ENCODE assay signal across 12 mouse cellular contexts in the genomic region with DNA sequence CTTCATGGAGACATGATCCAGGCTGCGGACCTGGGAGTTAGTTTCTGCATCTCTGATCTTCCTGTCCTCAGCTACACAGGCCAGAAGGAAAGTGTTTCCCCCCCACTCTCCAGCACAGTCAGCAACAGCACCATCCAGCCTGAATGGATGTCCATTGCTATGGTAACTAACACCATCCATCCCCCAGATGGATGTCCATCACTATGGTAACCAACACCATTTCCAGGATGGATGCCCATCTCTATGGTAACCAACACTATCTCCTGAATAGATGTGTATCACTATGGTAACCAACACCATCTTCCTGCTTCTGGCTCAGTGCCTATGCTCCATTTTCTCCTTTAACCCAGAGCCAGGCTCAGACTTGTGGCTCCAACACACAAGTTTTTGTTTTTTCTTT.
DNase-seq lines count a peak whose midpoint lies in the region; ATAC-seq lines count a peak whose summit lies in the region.
"Had no signal": no experiment of that assay in that cellular context is flagged by ENCODE, and none has a peak within 500 bp of the region (broad histone marks: within the 10 kb centered on the region; RNA-seq: fewer than 3 reads in every experiment).

No protein-coding gene starts in this region.

- no peak overlapping the region for H3K4me3 ChIP-seq in forebrain, embryonic 15.5 days
- no peak overlapping the region for H3K4me3 ChIP-seq in neural tube, embryonic 15.5 days (replicated peaks)
- H3K4me3 ChIP-seq in liver, embryonic 12.5 days = no peak overlapping the region
- H3K4me3 ChIP-seq: embryonic facial prominence, embryonic 15.5 days had no signal

- intact Hi-C loops in left cerebral cortex, postnatal 4 days (cut with DNase I) = no loop called here
- intact Hi-C loops in left cerebral cortex, postnatal 36 days (cut with DNase I) = no loop called here

- no peaks in the 10 kb centered on the region for H3K27me3 ChIP-seq in forebrain, embryonic 15.5 days
- H3K27me3 ChIP-seq in neural tube, embryonic 15.5 days (replicated peaks) = no peaks in the 10 kb centered on the region
- no peaks in the 10 kb centered on the region for H3K27me3 ChIP-seq in liver, embryonic 12.5 days (replicated peaks)
- H3K27me3 ChIP-seq: CH12.LX; embryonic facial prominence, embryonic 15.5 days had no signal

- no peaks in the 10 kb centered on the region for H3K36me3 ChIP-seq in forebrain, embryonic 15.5 days
- no peaks in the 10 kb centered on the region for H3K36me3 ChIP-seq in neural tube, embryonic 15.5 days
- H3K36me3 ChIP-seq in liver, embryonic 12.5 days = no peaks in the 10 kb centered on the region
- H3K36me3 ChIP-seq: embryonic facial prominence, embryonic 15.5 days had no signal

- peak; percentile 41 for DNase-seq in left cerebral cortex, postnatal 4 days
- DNase-seq in left cerebral cortex, postnatal 36 days (ENCODE audit: low spot score in 2 of 2) = no peak
- DNase-seq in layer of hippocampus, adult 9-11 months = peak; percentile 41
- DNase-seq in ovary, postnatal 10 days (ENCODE audit: low spot score) = no peak
- DNase-seq: lung, adult 2 months; thymus, postnatal 25 days had no signal

- no peaks in the 10 kb centered on the region; the same call in 1 of the 2 replicates for H3K4me1 ChIP-seq in forebrain, embryonic 15.5 days
- no peaks in the 10 kb centered on the region for H3K4me1 ChIP-seq in neural tube, embryonic 15.5 days
- no peaks in the 10 kb centered on the region for H3K4me1 ChIP-seq in liver, embryonic 12.5 days

- no peak overlapping the region for H3K27ac ChIP-seq in forebrain, embryonic 15.5 days (replicated peaks)
- no peak overlapping the region for H3K27ac ChIP-seq in neural tube, embryonic 15.5 days (replicated peaks)
- H3K27ac ChIP-seq in liver, embryonic 12.5 days = no peak overlapping the region
- H3K27ac ChIP-seq: embryonic facial prominence, embryonic 15.5 days had no signal

- peak; percentile 78; the same call in 1 of the 2 replicates for ATAC-seq in forebrain, embryonic 15.5 days (replicated peaks)
- peak; percentile 79 for ATAC-seq in neural tube, embryonic 15.5 days (ENCODE audit: low FRiP score)
- ATAC-seq in megakaryocyte, adult 5-6 weeks (ENCODE audit: poor library complexity, severe bottlenecking) = no peak
- ATAC-seq in liver, embryonic 12.5 days = no peak

- H3K4me2 ChIP-seq in forebrain, embryonic 15.5 days (replicated peaks) = no peak overlapping the region
- H3K4me2 ChIP-seq in neural tube, embryonic 15.5 days = no peak overlapping the region
- no peak overlapping the region for H3K4me2 ChIP-seq in liver, embryonic 12.5 days
- H3K4me2 ChIP-seq: embryonic facial prominence, embryonic 15.5 days had no signal

- H3K9ac ChIP-seq in forebrain, embryonic 15.5 days (replicated peaks) = no peak overlapping the region
- H3K9ac ChIP-seq in neural tube, embryonic 15.5 days (replicated peaks) = no peak overlapping the region
- no peak overlapping the region for H3K9ac ChIP-seq in liver, embryonic 12.5 days
- H3K9ac ChIP-seq: embryonic facial prominence, embryonic 15.5 days had no signal

- 81% methylated on average over 1 of the region's 1 CpGs for WGBS in forebrain, embryonic 15.5 days
- 85% methylated on average over 1 of the region's 1 CpGs for WGBS in neural tube, embryonic 15.5 days
- 63% methylated on average over 1 of the region's 1 CpGs for WGBS in liver, embryonic 12.5 days (ENCODE audit: insufficient replicate concordance)

- no peaks in the 10 kb centered on the region for H3K9me3 ChIP-seq in forebrain, embryonic 15.5 days
- no peaks in the 10 kb centered on the region for H3K9me3 ChIP-seq in neural tube, embryonic 15.5 days (replicated peaks)
- H3K9me3 ChIP-seq in liver, embryonic 12.5 days (replicated peaks) = no peaks in the 10 kb centered on the region
- H3K9me3 ChIP-seq: embryonic facial prominence, embryonic 15.5 days had no signal

Comparison
In these comparisons a context has a peak if more than half of its experiments do, and no peak if none do; other contexts are left out.
1. DNase-seq: peak in left cerebral cortex, postnatal 4 days (single experiment) and layer of hippocampus, adult 9-11 months (single experiment); none in left cerebral cortex, postnatal 36 days (0 of 2) and ovary, postnatal 10 days (single experiment).
2. ATAC-seq: peak in forebrain, embryonic 15.5 days (single experiment) and neural tube, embryonic 15.5 days (single experiment); none in megakaryocyte, adult 5-6 weeks (single experiment) and liver, embryonic 12.5 days (single experiment).